Mouse (Mus musculus) G1E-ER4 (cell line): ENCODE results near the gene Atg4a-ps. TPM values are rescaled to one million over a fixed set of nuclear protein-coding genes. Genes with fewer than 3 reads are reported as not detected.

Experiments
- GATA1 ChIP-seq: IDR thresholded peaks from one replicate; pipeline ENCODE4 v1.8.0; 2012; ENCODE audit warnings: low read length, inconsistent platforms
- polyA plus RNA-seq: library from polyadenylated mRNA; stranded (reverse); fragments of >175 nt; gene quantifications from 2 replicates; pipeline ENCODE4 v1.2.3, GENCODE M21; 2012

Atg4a-ps gene
- polyA plus RNA-seq, 1 experiment, result not detected

DNA sequence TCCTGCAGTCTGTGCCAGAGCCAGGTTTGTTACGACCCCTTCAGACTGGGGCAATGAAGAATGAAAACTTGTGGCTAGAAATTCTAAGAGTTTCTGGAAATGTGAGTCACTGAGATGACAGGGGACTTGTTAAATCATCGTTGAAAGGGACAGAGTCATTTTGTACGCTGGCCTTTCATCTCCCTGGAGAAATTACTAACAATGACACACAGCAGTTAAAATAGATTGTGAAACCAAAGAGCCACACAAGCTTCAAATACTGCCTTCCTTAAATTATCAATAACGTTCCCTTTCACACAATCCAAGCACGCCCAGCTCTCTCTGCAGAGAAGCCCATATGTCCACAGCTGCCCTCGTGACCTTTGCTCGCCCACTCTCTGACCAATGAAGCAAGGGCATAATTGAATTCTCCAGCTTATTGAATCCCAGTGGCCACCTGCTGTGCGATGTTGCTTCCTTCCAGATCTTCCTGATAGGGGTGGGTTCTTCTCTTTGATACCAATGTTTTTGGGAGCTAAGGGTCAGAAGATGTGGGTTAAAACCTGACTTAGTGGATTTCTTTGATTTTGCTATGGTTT lies 5.6 kb downstream of the Atg4a-ps start:
- no peak for TF ChIP-seq GATA1

DNA sequence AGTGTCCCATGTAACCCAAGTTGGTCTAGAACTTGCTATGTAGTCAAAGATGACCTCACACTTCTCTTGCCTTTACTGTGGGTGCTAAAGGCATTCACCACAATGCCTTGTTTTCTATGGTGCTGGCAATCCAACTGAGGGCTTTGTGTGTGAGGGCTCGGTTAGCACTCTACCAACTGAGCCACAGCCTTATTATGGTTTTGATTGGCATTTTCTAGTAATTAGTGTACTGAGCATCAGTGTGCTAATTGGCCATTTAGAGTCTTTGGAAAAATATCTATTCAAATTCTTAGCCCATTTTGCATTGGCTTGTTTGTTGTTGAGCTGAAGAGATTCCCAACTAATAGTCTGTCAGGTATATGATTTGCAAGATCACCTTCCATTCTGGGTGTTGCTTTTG lies 8.2 kb downstream of the Atg4a-ps start:
- no peak for TF ChIP-seq GATA1

DNA sequence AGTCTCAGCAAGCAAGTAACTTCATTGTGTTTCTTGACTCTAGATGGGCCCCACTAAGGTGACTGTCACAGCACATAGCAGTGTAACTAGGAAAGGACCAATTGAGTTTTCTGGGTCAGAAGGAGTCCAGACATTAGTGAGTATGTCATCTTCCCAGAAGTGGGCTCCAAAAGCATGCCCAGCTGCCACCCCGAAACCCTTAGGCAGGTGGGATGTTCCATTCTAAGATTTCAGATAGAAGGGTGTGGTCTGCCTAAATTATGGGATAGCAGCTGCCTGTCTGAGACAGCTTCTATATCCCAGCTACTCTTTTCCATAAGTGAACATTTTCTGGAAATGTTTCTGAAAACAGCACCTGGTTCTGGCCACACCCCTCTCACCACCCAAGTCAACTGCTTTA lies 11.6 kb downstream of the Atg4a-ps start:
- TF ChIP-seq GATA1, result no peak

DNA sequence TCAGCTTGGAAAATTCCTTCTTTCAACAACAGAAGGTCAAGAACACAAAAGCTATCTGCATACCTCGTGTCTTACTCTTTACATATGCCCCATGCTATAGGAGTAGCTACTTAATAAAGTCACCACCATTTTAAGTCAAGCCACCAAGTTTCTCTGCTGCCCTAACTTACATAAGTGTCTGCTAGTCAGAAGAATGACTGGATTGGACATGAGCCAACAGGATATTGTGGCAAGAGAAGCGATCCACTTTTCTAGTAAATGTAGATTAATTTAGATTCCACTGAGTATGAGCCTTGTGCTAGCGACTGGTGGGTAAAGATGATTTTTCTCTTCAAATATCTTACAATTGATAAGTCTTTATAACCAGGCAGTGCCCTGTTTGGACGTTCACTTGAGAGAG lies 12.0 kb downstream of the Atg4a-ps start:
- no peak for TF ChIP-seq GATA1

DNA sequence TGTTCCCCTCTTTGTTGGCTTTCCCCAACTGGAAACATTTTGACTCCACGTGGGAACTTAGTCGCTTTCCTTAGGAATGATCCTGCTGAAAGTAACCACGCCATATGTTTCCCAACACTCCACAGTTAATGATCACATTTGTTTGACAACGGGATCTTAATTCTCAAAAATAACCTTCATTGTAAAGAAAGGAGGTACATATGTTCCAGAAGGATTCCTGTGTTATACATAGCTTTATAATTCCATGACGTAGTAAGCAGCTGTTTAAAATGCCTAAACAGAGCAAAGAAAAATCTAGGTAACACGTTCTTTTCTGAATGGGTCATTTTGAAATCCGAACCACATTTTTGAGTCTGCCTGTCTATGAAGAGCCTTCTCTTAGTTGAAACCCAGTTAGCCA lies 12.7 kb downstream of the Atg4a-ps start:
- no peak for TF ChIP-seq GATA1

DNA sequence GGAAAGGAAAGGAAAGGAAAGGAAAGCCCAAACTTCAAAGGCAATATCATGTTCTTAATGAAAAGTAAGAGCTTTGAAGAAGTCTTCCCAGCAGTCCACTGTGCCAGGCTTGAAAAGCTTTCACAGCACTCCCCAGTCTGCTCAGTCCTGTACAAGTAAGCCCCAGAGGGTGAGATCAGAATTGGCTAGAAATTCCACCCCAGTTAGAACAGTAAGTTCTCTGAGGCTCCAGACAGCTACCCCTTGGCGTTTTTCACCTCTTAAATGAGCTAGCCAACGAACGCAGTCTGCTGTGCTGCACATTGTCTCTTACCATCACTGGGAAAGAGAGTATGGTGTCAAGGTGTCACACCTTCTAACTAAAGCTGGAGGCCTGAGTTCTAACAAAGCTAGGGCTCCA lies 18.2 kb downstream of the Atg4a-ps start:
- no peak for TF ChIP-seq GATA1

DNA sequence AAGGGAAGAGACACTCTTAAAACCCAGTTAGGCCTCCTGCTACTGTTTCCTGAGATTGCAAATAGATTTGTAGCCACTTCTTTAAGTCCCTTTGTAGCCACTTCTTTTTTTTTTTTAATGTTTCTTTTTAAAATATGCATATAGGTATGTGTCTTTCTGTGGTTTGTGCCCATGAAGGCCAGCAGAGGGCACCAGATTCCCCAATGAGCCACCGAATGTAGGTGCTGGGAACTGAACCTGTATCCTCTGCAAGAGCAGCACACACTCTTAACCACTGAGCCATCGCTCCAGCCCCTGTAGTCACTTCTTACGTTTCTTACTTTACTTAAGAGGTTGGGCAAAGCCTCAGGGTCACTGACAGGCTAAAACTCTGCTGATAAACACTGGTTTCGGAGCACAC lies 19.4 kb downstream of the Atg4a-ps start:
- TF ChIP-seq GATA1, result no peak

DNA sequence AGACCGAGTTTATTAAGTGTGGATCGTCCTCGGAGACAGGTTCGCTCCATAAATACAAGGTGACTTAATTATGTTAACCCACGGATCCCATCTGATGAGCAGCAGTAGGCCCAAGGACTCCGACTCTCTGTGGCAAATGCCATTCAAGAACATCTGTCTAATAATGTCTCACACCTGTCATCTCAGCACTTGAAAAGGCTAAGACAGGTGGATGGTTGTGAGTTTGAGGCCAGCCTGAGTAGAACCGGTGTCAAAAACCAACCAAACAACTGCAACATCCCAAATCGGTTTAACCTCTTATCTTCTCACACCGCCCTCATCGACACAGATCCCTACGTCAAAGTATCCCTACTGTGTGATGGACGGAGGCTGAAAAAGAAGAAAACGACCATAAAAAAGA lies 20.7 kb downstream of the Atg4a-ps start:
- TF ChIP-seq GATA1, result no peak

DNA sequence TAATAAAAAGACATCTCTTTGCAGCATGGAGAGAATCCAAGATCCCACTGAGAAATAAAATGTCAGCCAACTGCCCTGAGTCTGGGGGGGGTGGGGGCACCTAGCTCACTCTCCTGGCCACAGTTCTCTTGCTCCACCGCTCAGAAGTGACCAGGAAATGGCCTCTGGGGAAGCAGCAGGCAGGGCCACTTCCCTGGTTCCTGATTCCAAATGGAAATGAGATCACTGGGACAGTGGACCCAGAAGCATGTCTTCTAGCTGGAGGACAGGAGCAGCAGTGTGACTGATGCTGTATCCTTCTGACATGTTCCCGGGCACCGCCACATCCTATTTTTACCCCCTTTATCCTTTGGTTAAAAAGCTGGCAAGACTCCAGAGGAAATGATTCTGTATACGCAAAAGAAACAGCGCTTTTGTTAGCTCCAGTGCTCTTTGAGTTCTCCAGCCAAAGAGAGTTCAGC lies 21.2 kb downstream of the Atg4a-ps start:
- TF ChIP-seq GATA1, result no peak

- no peak for TF ChIP-seq GATA1
Measured at GRCm38 (mm10) chr3:103623893-103624470, 21.9 kb downstream of the Atg4a-ps start.

GRCm38 (mm10) chr3:103620101-103620500 lies 25.8 kb downstream of the Atg4a-ps start:
- no peak for TF ChIP-seq GATA1

- no peak for TF ChIP-seq GATA1
Measured at GRCm38 (mm10) chr3:103616981-103617380, 28.9 kb downstream of the Atg4a-ps start.

DNA sequence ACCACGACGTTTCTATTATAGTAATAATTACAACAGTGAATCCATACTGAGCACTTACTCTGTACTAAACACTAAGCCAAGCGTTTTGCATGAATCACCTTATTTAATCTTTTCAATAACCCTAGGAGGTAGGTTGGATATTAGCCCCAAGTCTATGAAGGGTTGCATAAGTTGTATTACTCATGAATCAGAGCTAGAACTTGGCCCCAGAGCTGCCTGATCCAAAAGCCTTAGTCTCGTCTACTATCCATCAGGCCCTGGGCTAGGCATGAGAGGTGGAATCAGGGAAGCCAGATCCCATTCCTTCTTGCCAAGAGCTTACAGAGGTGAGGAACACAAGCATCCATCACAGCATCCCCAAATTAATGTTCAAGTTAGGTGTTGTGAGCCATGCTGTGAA lies 30.2 kb downstream of the Atg4a-ps start:
- no peak for TF ChIP-seq GATA1

GRCm38 (mm10) chr3:103612636-103613355 lies 33.1 kb downstream of the Atg4a-ps start:
- no peak for TF ChIP-seq GATA1

GRCm38 (mm10) chr3:103610231-103610630 lies 35.6 kb downstream of the Atg4a-ps start:
- no peak for TF ChIP-seq GATA1

DNA sequence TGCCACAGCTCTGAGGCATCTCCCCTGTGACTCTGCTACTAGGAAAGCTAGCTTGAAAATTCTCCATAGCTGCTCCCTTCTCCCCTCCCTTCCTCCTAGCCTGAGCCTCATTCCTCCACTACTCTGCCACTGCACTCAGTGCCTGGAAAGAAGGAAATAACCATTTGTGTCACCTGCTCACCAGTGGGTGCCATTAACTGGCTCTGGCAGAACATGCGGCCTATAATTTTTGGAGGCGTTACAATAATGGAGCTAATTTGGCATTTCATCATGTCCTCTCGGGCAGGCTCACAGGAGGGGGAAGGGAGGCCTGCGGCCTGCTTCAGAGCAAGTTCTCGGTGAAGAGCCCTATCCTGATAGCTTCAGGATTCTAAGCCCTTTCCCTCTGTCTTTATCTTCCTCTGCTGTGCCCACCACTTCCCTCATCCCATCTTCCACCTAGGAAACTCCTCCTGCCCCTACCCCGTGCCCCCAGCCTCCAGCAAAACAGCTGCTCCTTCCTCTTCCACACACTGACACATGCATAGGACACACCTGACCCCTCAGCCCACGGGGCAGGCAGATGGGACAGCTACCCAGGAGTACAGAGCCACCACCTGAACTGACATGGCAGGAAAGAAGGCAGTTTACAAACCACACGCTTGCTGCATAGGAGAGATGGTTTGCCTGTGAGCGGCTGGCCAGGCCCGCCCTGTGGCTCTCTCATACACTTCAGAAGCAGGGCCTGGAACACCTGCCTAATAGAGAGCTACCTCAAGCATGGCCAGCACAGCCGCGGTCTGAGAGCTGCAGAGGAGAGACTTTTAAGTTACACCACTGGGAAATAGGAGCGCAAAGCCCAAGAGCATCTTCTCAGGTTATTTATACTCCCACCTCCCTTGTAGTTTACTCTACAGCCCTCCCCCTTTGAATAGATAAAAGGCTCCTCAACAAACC lies 38.9 kb downstream of the Atg4a-ps start:
- TF ChIP-seq GATA1, result no peak
